Mouse (Mus musculus): ENCODE measurements around the gene AA467197. TPM values are rescaled to one million over a fixed set of nuclear protein-coding genes. Genes with fewer than 3 reads are reported as not detected.

AA467197 gene
- total and polyA plus RNA-seq, 3 experiments = 3.1 to 30.4 (median 6.4) TPM

DNA sequence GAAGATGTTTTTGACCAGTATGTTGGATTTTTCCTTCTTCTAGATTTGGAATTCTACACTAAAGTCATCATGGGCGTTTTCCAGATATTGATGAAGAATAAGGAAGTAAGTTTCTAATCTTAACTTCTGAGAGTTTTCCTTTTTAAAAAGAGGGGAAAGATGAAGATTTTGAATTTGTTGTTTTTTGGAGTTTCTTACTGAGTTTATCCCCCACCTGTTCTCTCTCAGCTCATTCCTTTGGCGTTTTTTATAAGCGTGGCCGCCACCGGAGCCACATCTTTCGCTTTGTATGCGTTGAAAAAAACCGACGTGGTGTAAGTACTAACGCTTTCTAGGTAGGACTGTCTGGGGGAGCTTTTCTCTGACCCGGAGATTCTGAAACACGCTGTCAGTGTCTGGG is 1.2 kb downstream of the AA467197 start (continued):
- TF ChIP-seq RAD21 (IDR thresholded peaks at IDR 0.05; ENCODE audit: low read depth, low read length) = no peak
- TF ChIP-seq ZMIZ1 (IDR thresholded peaks at IDR 0.05; ENCODE audit: low read depth, low read length) = no peak
- TF ChIP-seq NRF1 (IDR thresholded peaks at IDR 0.05; ENCODE audit: low read depth, low read length) = no peak
- TF ChIP-seq CHD1 (IDR thresholded peaks at IDR 0.05; ENCODE audit: low read depth, low read length) = peak; percentile 65
- TF ChIP-seq HCFC1 (IDR thresholded peaks at IDR 0.05; ENCODE audit: low read depth, low read length) = no peak
- TF ChIP-seq EP300 (IDR thresholded peaks at IDR 0.05; ENCODE audit: low read length) = peak; percentile 42

DNA sequence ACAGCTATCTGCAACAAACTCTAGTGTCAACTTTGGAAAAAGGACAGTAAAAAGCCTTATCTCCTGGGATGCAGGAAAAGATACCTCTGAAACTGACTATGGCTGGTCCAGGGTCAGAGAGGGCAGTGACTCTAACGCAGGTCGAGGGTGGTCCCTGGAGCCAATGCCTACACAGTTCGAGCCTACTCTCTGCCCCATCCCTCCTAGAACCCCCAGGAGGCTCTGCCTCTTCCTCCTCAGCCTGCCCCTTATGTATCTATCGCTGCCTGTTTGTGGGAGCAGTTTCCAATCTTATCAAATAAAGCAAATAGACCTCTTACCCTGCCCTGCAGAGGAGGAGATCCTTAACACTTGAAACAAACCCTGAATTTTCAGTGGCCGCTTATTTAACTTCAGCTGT is 1.9 kb downstream of the AA467197 start:
- peaks cover 2% of the 10 kb centered on the region for H3K27me3 ChIP-seq (replicated peaks)
- no peaks in the 10 kb centered on the region for H3K9me3 ChIP-seq (replicated peaks; ENCODE audit: low read length)
- peaks cover 14 to 19% of the 10 kb centered on the region in 2 experiments for H3K36me3 ChIP-seq (replicated peaks in 1 of 2; ENCODE audit: control insufficient read depth in 1 of 2, insufficient read depth in 1 of 2, low read length in 1 of 2)
- H3K4me2 ChIP-seq (ENCODE audit: insufficient read depth, low read depth, poor library complexity, severe bottlenecking) = peak overlapping the region; percentile 99
- peak overlapping the region; percentile 4 to 73 (median 64) for H3K4me3 ChIP-seq (replicated peaks in 1 of 3; ENCODE audit: low read depth in 2 of 3, low read length in 2 of 3, poor library complexity in 1 of 3)
- H3K27ac ChIP-seq (ENCODE audit: insufficient read depth, low read depth) = no peak overlapping the region
- dilution Hi-C loops (cut with MboI; ENCODE audit: extremely low pct_ligation_motif_present, extremely low pct_unique_long_range_greater_than_20kb, low sequenced_read_pairs) (no loop called here), in situ Hi-C loops (cut with MboI; ENCODE audit: low pct_ligation_motif_present, low pct_unique_long_range_greater_than_20kb, low sequenced_read_pairs) (loop anchor here (10.0 kb wide), 1 partner anchor 116 kb away; no protein-coding TSS in a partner anchor)
- no peak for DNase-seq (ENCODE audit: extremely low read depth)
- H3K4me1 ChIP-seq (ENCODE audit: control insufficient read depth in 1 of 2, insufficient read depth in 2 of 2) = peaks cover 0 to 10% of the 10 kb centered on the region in 2 experiments; a peak in 1 of 4 replicates
- TF ChIP-seq SIN3A (IDR thresholded peaks at IDR 0.05; ENCODE audit: low read length) = no peak
- no peak for TF ChIP-seq UBTF (IDR thresholded peaks at IDR 0.05; ENCODE audit: low read depth, low read length)
- no peak for TF ChIP-seq RAD21 (IDR thresholded peaks at IDR 0.05; ENCODE audit: low read depth, low read length)
- no peak for TF ChIP-seq MYC (IDR thresholded peaks at IDR 0.05; ENCODE audit: low read depth, low read length)
- no peak for TF ChIP-seq USF1 (IDR thresholded peaks at IDR 0.05; ENCODE audit: low read depth, low read length)
- TF ChIP-seq POLR2A (IDR thresholded peaks at IDR 0.05; ENCODE audit: low read depth, low read length) = no peak
- no peak for TF ChIP-seq RCOR1 (conservative IDR thresholded peaks at IDR 0.05; ENCODE audit: low read depth, low read length)
- TF ChIP-seq CHD1 (IDR thresholded peaks at IDR 0.05; ENCODE audit: low read depth, low read length) = no peak
- no peak for TF ChIP-seq ZC3H11A (IDR thresholded peaks at IDR 0.05; ENCODE audit: low read depth, low read length)
- no peak for TF ChIP-seq CHD2 (IDR thresholded peaks at IDR 0.05; ENCODE audit: low read length)
- no peak for TF ChIP-seq KAT2A (IDR thresholded peaks at IDR 0.05; ENCODE audit: insufficient replicate concordance, low read length)
- no peak for TF ChIP-seq IRF4 (IDR thresholded peaks at IDR 0.05; ENCODE audit: low read depth, low read length)
- no peak for TF ChIP-seq CTCF (conservative IDR thresholded peaks at IDR 0.05 in 1 of 2, IDR thresholded peaks at IDR 0.05 in 1 of 2; ENCODE audit: low read depth in 2 of 2, low read length in 2 of 2)
- no peak for TF ChIP-seq ETS1 (conservative IDR thresholded peaks at IDR 0.05; ENCODE audit: low read depth, low read length)
- peak overlapping the region; percentile 93 for H3K9ac ChIP-seq (ENCODE audit: insufficient read depth, low read depth)
- no peaks in the 10 kb centered on the region for H3K79me2 ChIP-seq (replicated peaks; ENCODE audit: control insufficient read depth, extremely low read depth, insufficient read depth, poor library complexity, severe bottlenecking)
